Mouse (Mus musculus): ENCODE measurements around the gene Prr5l.

GRCm38 (mm10) chr2:101842756-101843155 is 40.1 kb downstream of the Prr5l start:
- TF ChIP-seq CTCF (IDR thresholded peaks at IDR 0.05; ENCODE audit: borderline replicate concordance, insufficient read depth, low read length) (no peak), POLR2A (IDR thresholded peaks at IDR 0.05; ENCODE audit: low read depth, low read length) (no peak)

All from embryonic fibroblast, embryonic 13.5 days (primary cell).